Mouse (Mus musculus): ENCODE results near the gene Hmcn2. TPM values are rescaled to one million over a fixed set of nuclear protein-coding genes. Genes with fewer than 3 reads are reported as not detected.

Hmcn2 gene
- total RNA-seq, 2 experiments from 2014 or later: 0.23 to 0.35 TPM

- peak; percentile 80 to 81 for DNase-seq
Observed at GRCm38 (mm10) chr2:31482914-31483575, 168.8 kb downstream of the Hmcn2 start.

- DNase-seq: peak; percentile 67 to 69
Observed at GRCm38 (mm10) chr2:31484187-31484586, 170.0 kb downstream of the Hmcn2 start.

GRCm38 (mm10) chr2:31489166-31489565 is 175.0 kb downstream of the Hmcn2 start:
- DNase-seq: no peak

GRCm38 (mm10) chr2:31490556-31490955 is 176.3 kb downstream of the Hmcn2 start:
- DNase-seq: no peak

- no peak for DNase-seq
Observed at GRCm38 (mm10) chr2:31492308-31492707, 178.1 kb downstream of the Hmcn2 start.

GRCm38 (mm10) chr2:31493243-31493642 is 179.0 kb downstream of the Hmcn2 start:
- DNase-seq: no peak

GRCm38 (mm10) chr2:31494315-31494714 is 180.1 kb downstream of the Hmcn2 start:
- DNase-seq: no peak

GRCm38 (mm10) chr2:31495046-31495476 is 180.8 kb downstream of the Hmcn2 start:
- no peak for DNase-seq

- DNase-seq: no peak
Observed at GRCm38 (mm10) chr2:31496141-31496540, 181.9 kb downstream of the Hmcn2 start.

- DNase-seq: no peak
Observed at GRCm38 (mm10) chr2:31497113-31497512, 182.9 kb downstream of the Hmcn2 start.

GRCm38 (mm10) chr2:31497635-31498034 is 183.4 kb downstream of the Hmcn2 start:
- no peak for DNase-seq

GRCm38 (mm10) chr2:31499327-31500291 is 185.4 kb downstream of the Hmcn2 start:
- no peak for DNase-seq

- DNase-seq: no peak
Observed at GRCm38 (mm10) chr2:31500292-31501204, 186.3 kb downstream of the Hmcn2 start.

GRCm38 (mm10) chr2:31501448-31502130 is 187.4 kb downstream of the Hmcn2 start:
- no peak for DNase-seq

- DNase-seq: no peak
Observed at GRCm38 (mm10) chr2:31502616-31503522, 188.7 kb downstream of the Hmcn2 start.

GRCm38 (mm10) chr2:31505472-31505871 is 191.3 kb downstream of the Hmcn2 start:
- DNase-seq: no peak

- DNase-seq: no peak
Observed at GRCm38 (mm10) chr2:31508851-31509250, 194.6 kb downstream of the Hmcn2 start.

All from layer of hippocampus, postnatal 36 days (tissue).